Comparison of ENCODE assay signal across 8 mouse cellular contexts in genomic region chr7:125550881-125551381, GRCm38 (mm10). TPM values are rescaled to one million over a fixed set of nuclear protein-coding genes. Genes with fewer than 3 reads are reported as not detected.
DNase-seq lines count a peak whose midpoint lies in the region; ATAC-seq lines count a peak whose summit lies in the region.

No protein-coding gene starts in this region.

- WGBS in neural tube, embryonic 13.5 days: 85% methylated on average over 6 of the region's 6 CpGs
- WGBS in liver, embryonic 13.5 days (ENCODE audit: insufficient replicate concordance): 38% methylated on average over 6 of the region's 6 CpGs
- 70% methylated on average over 6 of the region's 6 CpGs for WGBS in stomach, embryonic 16.5 days

- H3K4me2 ChIP-seq in neural tube, embryonic 13.5 days: peak overlapping the region; percentile 97
- peak overlapping the region; percentile 99 for H3K4me2 ChIP-seq in liver, embryonic 13.5 days
- H3K4me2 ChIP-seq in stomach, embryonic 16.5 days (ENCODE audit: low read depth, low read length): peak overlapping the region; percentile 88; the same call in 1 of the 2 replicates

- H3K9me3 ChIP-seq in neural tube, embryonic 13.5 days: no peaks in the 10 kb centered on the region
- no peaks in the 10 kb centered on the region for H3K9me3 ChIP-seq in liver, embryonic 13.5 days (replicated peaks)
- no peaks in the 10 kb centered on the region for H3K9me3 ChIP-seq in stomach, embryonic 16.5 days (replicated peaks; ENCODE audit: control insufficient read depth, low read length)

- H3K27ac ChIP-seq in neural tube, embryonic 13.5 days (replicated peaks): no peak overlapping the region
- H3K27ac ChIP-seq in liver, embryonic 13.5 days: 0 out of 2 replicates have a peak overlapping the region, but pooled peaks have one; percentile 29
- H3K27ac ChIP-seq in stomach, embryonic 16.5 days (ENCODE audit: low read length): peak overlapping the region; percentile 66

- H3K4me3 ChIP-seq in neural tube, embryonic 13.5 days: no peak overlapping the region
- H3K4me3 ChIP-seq in liver, embryonic 13.5 days (replicated peaks): no peak overlapping the region
- H3K4me3 ChIP-seq in stomach, embryonic 16.5 days (replicated peaks; ENCODE audit: low read length): no peak overlapping the region

- peak; percentile 65 for DNase-seq in adrenal gland, adult 2 months
- no peak for DNase-seq in adrenal gland, postnatal 25 days
- no peak for DNase-seq in neural tube, embryonic 10.5 days (ENCODE audit: extremely low spot score, low spot score)
- DNase-seq in liver, embryonic 13.5 days: no peak
- DNase-seq in right cerebral cortex, postnatal 36 days (ENCODE audit: low spot score in 2 of 2): no peak
- DNase-seq in thymus, adult 18-20 months: no peak

- peaks cover 32% of the 10 kb centered on the region for H3K27me3 ChIP-seq in neural tube, embryonic 13.5 days
- peaks cover 25% of the 10 kb centered on the region for H3K27me3 ChIP-seq in liver, embryonic 13.5 days
- no peaks in the 10 kb centered on the region for H3K27me3 ChIP-seq in stomach, embryonic 16.5 days (ENCODE audit: control insufficient read depth, insufficient read depth, low read length)

- H3K9ac ChIP-seq in neural tube, embryonic 13.5 days: no peak overlapping the region
- 0 out of 2 replicates have a peak overlapping the region, but pooled peaks have one; percentile 85 for H3K9ac ChIP-seq in liver, embryonic 13.5 days
- H3K9ac ChIP-seq in stomach, embryonic 16.5 days (ENCODE audit: low read length): no peak overlapping the region

- no peak for ATAC-seq in neural tube, embryonic 13.5 days (ENCODE audit: low read depth)
- no peak for ATAC-seq in liver, embryonic 13.5 days (ENCODE audit: low read depth)
- no peak for ATAC-seq in stomach, embryonic 16.5 days (ENCODE audit: insufficient read depth, low FRiP score)

- H3K4me1 ChIP-seq in neural tube, embryonic 13.5 days (replicated peaks): peaks cover 18% of the 10 kb centered on the region
- peaks cover 56% of the 10 kb centered on the region for H3K4me1 ChIP-seq in liver, embryonic 13.5 days (replicated peaks)
- H3K4me1 ChIP-seq in stomach, embryonic 16.5 days (ENCODE audit: control insufficient read depth, insufficient read depth, low read length): peaks cover 15% of the 10 kb centered on the region

- H3K36me3 ChIP-seq in neural tube, embryonic 13.5 days: no peaks in the 10 kb centered on the region
- H3K36me3 ChIP-seq in liver, embryonic 13.5 days: no peaks in the 10 kb centered on the region
- no peaks in the 10 kb centered on the region for H3K36me3 ChIP-seq in stomach, embryonic 16.5 days (ENCODE audit: control insufficient read depth, insufficient read depth, low read length)

RNA-seq across cellular contexts. Expression of gene Il4ra, which starts 1.0 kb away (rescaled TPM):
- 100 to 1,000 TPM in 1 of 2 experiments, 10 to 100 TPM in 1; 49.6 to 142 TPM for total RNA-seq in adrenal gland, adult 2 months (2021)
- 76.2 and 114 TPM in 2 replicates for polyA plus RNA-seq in adrenal gland, adult 2 months (2012; rRNA removed)
- total RNA-seq in adrenal gland, postnatal 25 days (2021): 100 and 101 TPM in 2 replicates
- polyA plus RNA-seq in neural tube, embryonic 13.5 days (2015; fragmentation: Nextera tagmentation; extraction: Ambion mirVana): 4.3 and 5.5 TPM in 2 replicates
- polyA plus RNA-seq in liver, embryonic 13.5 days (2015; fragmentation: Nextera tagmentation; extraction: Ambion mirVana): 2.9 and 3.1 TPM in 2 replicates
- polyA plus RNA-seq in stomach, embryonic 16.5 days (2015; fragmentation: Nextera tagmentation; extraction: Ambion mirVana): 12.3 and 13.8 TPM in 2 replicates

RNA-seq across cellular contexts. Expression of gene Il21r, which starts 52.3 kb away (rescaled TPM):
- under 1 TPM; 0.52 to 0.76 TPM for total RNA-seq in adrenal gland, adult 2 months (2021)
- 1.9 and 2.4 TPM in 2 replicates for polyA plus RNA-seq in adrenal gland, adult 2 months (2012; rRNA removed)
- total RNA-seq in adrenal gland, postnatal 25 days (2021): 0.43 TPM in 1 of 2 replicates, not detected in the other
- 0.25 and 0.61 TPM in 2 replicates for polyA plus RNA-seq in neural tube, embryonic 13.5 days (2015; fragmentation: Nextera tagmentation; extraction: Ambion mirVana)
- polyA plus RNA-seq in liver, embryonic 13.5 days (2015; fragmentation: Nextera tagmentation; extraction: Ambion mirVana): 0.95 and 1.1 TPM in 2 replicates
- polyA plus RNA-seq in stomach, embryonic 16.5 days (2015; fragmentation: Nextera tagmentation; extraction: Ambion mirVana): 0.45 and 0.70 TPM in 2 replicates

RNA-seq across cellular contexts. Expression of gene Nsmce1, which starts 59.5 kb away (rescaled TPM):
- total RNA-seq in adrenal gland, adult 2 months (2021): 10 to 100 TPM; 35.0 to 50.0 TPM
- polyA plus RNA-seq in adrenal gland, adult 2 months (2012; rRNA removed): 46.7 and 50.8 TPM in 2 replicates
- total RNA-seq in adrenal gland, postnatal 25 days (2021): 44.4 and 58.5 TPM in 2 replicates
- polyA plus RNA-seq in neural tube, embryonic 13.5 days (2015; fragmentation: Nextera tagmentation; extraction: Ambion mirVana): 93.2 and 105 TPM in 2 replicates
- 97.4 and 102 TPM in 2 replicates for polyA plus RNA-seq in liver, embryonic 13.5 days (2015; fragmentation: Nextera tagmentation; extraction: Ambion mirVana)
- 103 and 104 TPM in 2 replicates for polyA plus RNA-seq in stomach, embryonic 16.5 days (2015; fragmentation: Nextera tagmentation; extraction: Ambion mirVana)
